Mouse (Mus musculus) NIH3T3 (cell line): ENCODE results near the gene Prss38.

Experiments used
- DNase-seq: peaks from one replicate; pipeline ENCODE4 v3.0.0-alpha.2; 2012; ENCODE audit warnings: low read depth

Prss38 gene

DNA sequence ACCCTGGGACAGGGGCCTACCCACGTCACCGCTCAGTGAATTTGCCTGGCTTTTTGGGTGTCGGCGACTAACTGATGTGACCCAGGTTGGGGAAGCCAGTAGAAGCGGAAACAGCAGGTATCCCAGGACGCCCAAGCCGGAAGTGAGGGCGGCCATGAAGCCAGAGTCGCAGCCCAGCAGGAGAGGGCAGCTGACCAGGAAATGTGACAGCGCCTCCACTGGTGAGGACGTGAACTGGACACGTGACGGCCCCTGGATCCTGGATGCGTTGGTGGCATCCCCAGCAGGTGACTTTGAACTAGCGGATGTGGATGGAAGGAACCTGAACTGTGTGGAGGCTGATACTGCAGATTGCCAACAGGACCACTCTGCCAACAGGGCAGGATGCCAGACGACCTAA, at the start of gene Prss38:
TSS of gene Prss38 (minus strand) at position 183 of the 400 bp plus-strand sequence.
- DNase-seq, result no peak

- DNase-seq, result peak; percentile 60
Measured at GRCm38 (mm10) chr11:59423010-59423588, 47.6 kb upstream of the Prss38 start.

GRCm38 (mm10) chr11:59421967-59422366, 46.5 kb upstream of the Prss38 start:
- peak; percentile 48 for DNase-seq

GRCm38 (mm10) chr11:59421436-59421835, 46.0 kb upstream of the Prss38 start:
- no peak for DNase-seq

DNA sequence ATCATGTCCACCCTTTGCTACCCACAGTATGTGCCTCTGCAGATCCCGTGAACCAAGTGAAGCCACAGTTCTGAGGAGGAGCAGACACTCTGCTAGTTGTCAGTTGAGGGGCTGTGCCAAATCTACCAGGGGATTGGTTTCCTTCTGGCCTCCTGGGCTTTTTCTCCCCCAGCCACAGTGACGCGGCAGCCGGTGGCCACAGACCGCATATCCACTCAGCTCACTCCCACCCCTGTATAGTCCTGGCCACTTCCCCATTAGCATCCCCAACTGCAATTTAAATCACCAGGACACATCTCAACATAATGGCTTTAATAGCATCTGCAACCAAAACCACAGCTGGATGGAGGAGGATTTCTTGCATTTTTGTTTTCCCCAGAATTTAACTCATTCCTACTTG, 43.3 kb upstream of the Prss38 start:
- no peak for DNase-seq

DNA sequence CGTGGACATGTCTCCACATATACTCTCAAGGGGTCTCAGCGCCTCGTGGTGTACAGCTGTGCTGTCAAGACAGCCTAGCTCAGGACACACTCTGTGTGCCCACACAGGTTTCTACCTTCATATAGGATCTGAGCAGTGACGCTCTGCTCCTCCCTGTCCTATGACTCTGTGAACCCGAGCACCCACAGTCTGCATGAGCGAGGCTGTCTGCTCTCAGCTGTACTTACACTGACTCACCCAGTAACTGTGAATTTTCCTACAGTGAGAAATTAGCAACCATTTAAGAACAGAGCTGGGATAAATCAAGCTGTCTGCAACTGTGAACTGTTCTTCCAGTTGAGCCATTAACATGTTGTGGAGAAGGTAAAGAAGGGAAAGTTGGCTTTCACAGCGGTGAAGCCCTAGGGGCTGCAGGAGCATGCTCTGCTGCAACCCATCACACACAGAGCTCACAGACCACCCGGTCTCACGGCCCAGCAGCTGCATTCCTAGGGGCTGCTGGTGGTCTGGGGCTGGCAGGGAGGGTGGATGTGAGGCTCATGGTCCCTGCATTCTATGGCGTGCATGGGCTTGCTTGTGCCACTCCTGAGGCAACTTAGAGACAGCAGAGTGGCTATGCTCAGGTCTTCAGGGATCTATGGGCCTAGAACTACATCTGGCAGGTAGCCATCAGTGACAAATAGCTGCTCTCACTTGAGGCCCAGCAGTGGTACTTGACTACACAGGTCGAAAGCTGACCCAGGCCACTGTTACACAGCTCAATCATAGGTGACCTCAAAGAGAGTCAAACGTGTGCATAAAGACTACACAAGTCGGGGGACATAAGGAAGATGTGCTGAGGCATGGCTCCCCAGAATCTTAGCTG, 37.8 kb upstream of the Prss38 start:
- DNase-seq, result peak; percentile 50

- peak; percentile 50 for DNase-seq
Measured at GRCm38 (mm10) chr11:59412058-59412457, 36.6 kb upstream of the Prss38 start.

GRCm38 (mm10) chr11:59410851-59411250, 35.4 kb upstream of the Prss38 start:
- DNase-seq, result no peak

DNA sequence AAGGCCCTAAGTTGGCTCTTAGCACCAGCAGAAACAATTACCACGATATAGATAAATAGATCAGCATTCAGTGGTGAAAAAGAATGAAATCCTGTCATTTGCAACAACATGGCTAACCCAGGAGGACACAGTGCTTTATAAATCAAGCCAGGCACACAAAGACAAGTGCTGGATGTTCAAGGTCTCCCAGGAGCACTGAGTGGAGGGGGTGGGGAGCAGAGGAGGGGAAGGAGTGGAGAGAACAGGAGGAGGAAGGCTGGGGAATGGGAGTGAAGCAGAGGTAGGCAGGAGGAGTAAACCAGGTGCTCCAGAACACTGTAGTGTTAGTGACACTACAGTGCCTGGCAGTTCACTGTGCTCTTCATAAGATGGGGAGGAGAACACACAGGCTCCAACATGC, 30.3 kb upstream of the Prss38 start:
- DNase-seq, result no peak

GRCm38 (mm10) chr11:59400876-59401275, 25.4 kb upstream of the Prss38 start:
- no peak for DNase-seq

GRCm38 (mm10) chr11:59399830-59400229, 24.4 kb upstream of the Prss38 start:
- DNase-seq, result peak; percentile 51

- DNase-seq, result no peak
Measured at GRCm38 (mm10) chr11:59397536-59398371, 22.3 kb upstream of the Prss38 start.

- DNase-seq, result peak; percentile 71
Measured at GRCm38 (mm10) chr11:59394451-59394850, 19.0 kb upstream of the Prss38 start.

DNA sequence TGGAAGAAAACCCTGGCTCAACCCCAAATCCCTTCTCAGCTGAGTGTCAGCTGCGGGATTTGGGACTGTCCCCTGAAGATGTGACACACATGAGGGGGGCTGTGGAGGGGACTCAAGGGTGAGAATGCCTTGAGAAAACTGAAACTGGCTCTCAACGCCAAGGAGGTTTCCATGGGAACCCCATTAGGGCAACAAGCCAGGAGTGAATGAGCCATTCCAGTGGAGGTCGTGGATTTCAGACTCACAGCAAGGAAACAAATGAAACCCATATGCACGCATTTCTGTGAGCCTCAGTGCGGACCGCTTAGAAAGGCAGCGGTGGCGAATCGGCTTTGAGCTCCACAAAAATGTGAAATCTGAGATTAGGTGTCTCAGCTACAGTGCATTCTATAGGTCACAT, 18.1 kb upstream of the Prss38 start:
- DNase-seq, result peak; percentile 96

GRCm38 (mm10) chr11:59392300-59392699, 16.8 kb upstream of the Prss38 start:
- DNase-seq, result peak; percentile 23

DNA sequence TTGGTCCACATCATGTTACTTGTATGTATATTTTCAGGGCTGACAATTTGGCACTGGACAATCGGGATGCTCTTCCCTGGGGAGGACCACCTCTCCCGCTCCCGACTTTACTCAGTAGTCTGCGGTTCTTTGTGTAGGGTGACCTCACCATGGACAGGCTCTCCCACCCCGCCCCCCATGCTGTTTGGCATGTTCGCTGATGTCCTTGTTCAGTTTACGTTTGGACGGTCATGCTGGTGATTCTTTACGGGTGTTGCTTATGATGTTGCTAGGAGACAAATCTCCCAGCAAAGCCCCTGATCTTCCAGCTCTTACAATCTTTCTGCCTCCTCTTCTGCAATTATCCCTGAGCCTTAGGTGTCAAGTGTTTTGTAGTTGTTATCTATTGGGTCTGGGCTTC, 15.0 kb upstream of the Prss38 start:
- DNase-seq, result no peak

GRCm38 (mm10) chr11:59389617-59390016, 14.2 kb upstream of the Prss38 start:
- DNase-seq, result no peak

DNA sequence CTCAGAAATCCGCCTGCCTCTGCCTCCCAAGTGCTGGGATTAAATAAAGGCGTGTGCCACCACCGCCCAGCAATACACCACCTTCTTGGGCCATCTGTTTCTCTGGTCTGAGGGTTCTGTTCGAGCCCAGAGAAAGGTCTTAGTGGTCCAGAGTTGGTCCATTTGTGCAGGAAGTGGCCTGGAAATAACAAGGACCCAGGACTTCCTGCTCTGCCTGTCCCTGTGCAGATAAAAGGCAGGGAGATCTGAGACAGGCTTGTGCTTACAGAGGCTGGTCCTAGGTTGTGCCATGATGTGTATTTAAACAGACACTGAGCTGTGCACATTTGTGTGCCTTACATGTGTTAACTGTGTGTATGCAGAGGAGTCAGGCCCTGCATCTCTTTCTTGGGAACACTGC, 13.3 kb upstream of the Prss38 start:
- DNase-seq, result no peak

GRCm38 (mm10) chr11:59387471-59387870, 12.0 kb upstream of the Prss38 start:
- no peak for DNase-seq

- DNase-seq, result peak; percentile 30
Measured at GRCm38 (mm10) chr11:59385123-59385522, 9.7 kb upstream of the Prss38 start.

- DNase-seq, result peak; percentile 82
Measured at GRCm38 (mm10) chr11:59384441-59384959, 9.0 kb upstream of the Prss38 start.

DNA sequence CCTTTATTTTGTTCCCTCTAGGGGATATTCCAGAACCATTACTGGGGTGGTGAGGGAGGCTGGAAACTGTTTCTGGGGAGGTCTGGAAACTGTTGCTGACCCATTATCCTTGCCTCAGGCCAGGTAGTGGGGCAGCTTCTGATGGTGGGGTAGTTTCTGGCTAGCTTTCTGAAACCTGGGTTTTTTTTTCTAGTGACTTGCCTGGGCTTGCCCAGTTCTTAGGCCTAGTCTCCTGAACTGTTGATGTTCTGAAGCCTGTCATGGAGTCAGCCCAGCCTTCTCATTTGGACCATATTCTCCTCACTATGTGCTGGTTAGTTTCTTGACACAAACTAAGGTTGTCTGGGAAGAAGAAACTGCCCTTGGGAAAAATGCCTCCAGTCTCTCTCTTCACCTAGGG, 4.1 kb upstream of the Prss38 start:
- no peak for DNase-seq
